Mouse (Mus musculus) erythroblast, embryonic 14.5 days (primary cell): ENCODE results near the gene Ncln.

Source experiments
- GATA1 ChIP-seq: IDR thresholded peaks from 2 replicates; pipeline ENCODE4 v1.6.1; 2012; ENCODE audit warnings: low read length, inconsistent platforms, mixed read lengths
- TAL1 ChIP-seq: IDR thresholded peaks from 3 replicates; pipeline ENCODE4 v1.6.1; 2012; ENCODE audit warnings: low read length, inconsistent platforms, mixed read lengths

DNA sequence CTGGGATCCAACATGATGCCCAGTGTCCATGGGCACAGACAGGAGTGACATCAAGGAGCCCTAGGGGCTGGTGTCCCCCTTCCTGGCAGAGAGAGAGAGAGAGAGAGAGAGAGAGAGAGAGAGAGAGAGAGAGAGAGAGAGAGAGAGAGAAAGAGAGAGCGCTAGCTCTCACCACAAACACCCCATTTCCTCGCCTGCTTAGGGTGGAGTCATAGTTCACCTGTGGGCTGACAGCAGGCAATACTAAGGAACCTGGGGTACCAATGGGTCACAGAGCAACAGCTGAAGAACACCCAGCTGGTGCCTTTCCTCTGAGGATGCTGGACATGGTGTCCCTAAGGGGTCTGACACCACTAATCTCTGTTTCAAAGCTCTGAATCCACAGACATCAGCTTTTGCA is 41.2 kb upstream of the Ncln start:
- no peak for TF ChIP-seq TAL1
- no peak for TF ChIP-seq GATA1
